Mouse (Mus musculus) hindbrain, embryonic 13.5 days (tissue): ENCODE results near the gene Sstr4. TPM values are rescaled to one million over a fixed set of nuclear protein-coding genes. Genes with fewer than 3 reads are reported as not detected.

Experiments used
- ATAC-seq: fragments of 200-750 bp; cut with Nextera tagmentation; 2 replicates; pipeline ENCODE4 v1.8.0; 2017; ENCODE audit warnings: moderate TSS enrichment; ENCODE audit not compliant: low FRiP score
- H3K27ac ChIP-seq: fragments of 300-500 bp; sonication (generic); 2 replicates; pipeline ENCODE4 v1.5.1; 2015; ENCODE audit warnings: inconsistent platforms, mild to moderate bottlenecking, moderate library complexity
- H3K27me3 ChIP-seq: fragments of 300-500 bp; sonication (generic); 2 replicates; pipeline ENCODE4 v1.6.1; 2015; ENCODE audit warnings: mild to moderate bottlenecking, inconsistent platforms
- H3K36me3 ChIP-seq: fragments of 300-500 bp; sonication (generic); 2 replicates; pipeline ENCODE4 v1.6.1; 2015; ENCODE audit warnings: mild to moderate bottlenecking, inconsistent platforms
- H3K4me1 ChIP-seq: fragments of 300-500 bp; sonication (generic); replicated peaks from 2 replicates; pipeline ENCODE4 v1.6.1; 2015; ENCODE audit warnings: inconsistent platforms
- H3K4me2 ChIP-seq: fragments of 300-500 bp; sonication (generic); 2 replicates; pipeline ENCODE4 v1.6.1; 2015; ENCODE audit warnings: inconsistent platforms, mild to moderate bottlenecking, moderate library complexity
- H3K4me3 ChIP-seq: fragments of 300-500 bp; sonication (generic); 2 replicates; pipeline ENCODE4 v1.5.1; 2015; ENCODE audit warnings: mild to moderate bottlenecking, inconsistent platforms
- H3K9ac ChIP-seq: fragments of 300-500 bp; sonication (generic); 2 replicates; pipeline ENCODE4 v1.6.1; 2015; ENCODE audit warnings: mild to moderate bottlenecking, inconsistent platforms
- H3K9me3 ChIP-seq: fragments of 300-500 bp; sonication (generic); 2 replicates; pipeline ENCODE4 v1.6.1; 2016; ENCODE audit warnings: inconsistent platforms
- WGBS: fragments of 180-500 bp; shearing (Covaris S2); methylation state at CpG from one replicate; pipeline ENCODE4 v1.1.7; 2015; 5-methylcytosine and 5-hydroxymethylcytosine counted together
- polyA plus RNA-seq: library from polyadenylated mRNA; unstranded; fragments of >200 nt; fragmentation: Nextera tagmentation; extraction: Ambion mirVana; gene quantifications from 2 replicates; pipeline ENCODE4 v1.2.1, GENCODE M21; 2015

Gene Sstr4
- polyA plus RNA-seq, result 2.1 and 2.5 TPM in 2 replicates

GRCm38 (mm10) chr2:148395131-148396051 lies at the start of gene Sstr4:
Sstr4 (plus strand) TSS chr2:148395344.
- peaks cover 9% of the 10 kb centered on the region; the same call in 1 of the 2 replicates for H3K4me1 ChIP-seq
- H3K27ac ChIP-seq, result no peak within 1 kb of the TSS
- H3K27me3 ChIP-seq, result peaks cover 55% of the 10 kb centered on the region
- peak; percentile 92 for ATAC-seq
- no peaks in the 10 kb centered on the region for H3K9me3 ChIP-seq
- H3K4me2 ChIP-seq, result peak within 1 kb of the TSS; percentile 94
- WGBS, result 6% methylated on average over 66 of the region's 83 CpGs
- peak within 1 kb of the TSS; percentile 75 for H3K9ac ChIP-seq
- no peaks in the 10 kb centered on the region for H3K36me3 ChIP-seq
- peak within 1 kb of the TSS; percentile 67 for H3K4me3 ChIP-seq

GRCm38 (mm10) chr2:148345373-148345772 lies 49.8 kb upstream of the Sstr4 start:
- H3K4me2 ChIP-seq, result no peak overlapping the region
- no peak for ATAC-seq
- no peak overlapping the region for H3K27ac ChIP-seq
- H3K27me3 ChIP-seq, result no peaks in the 10 kb centered on the region
- no peak overlapping the region for H3K9ac ChIP-seq
- no peaks in the 10 kb centered on the region for H3K9me3 ChIP-seq
- no peaks in the 10 kb centered on the region for H3K36me3 ChIP-seq
- no peak overlapping the region for H3K4me3 ChIP-seq
- H3K4me1 ChIP-seq, result no peaks in the 10 kb centered on the region

DNA sequence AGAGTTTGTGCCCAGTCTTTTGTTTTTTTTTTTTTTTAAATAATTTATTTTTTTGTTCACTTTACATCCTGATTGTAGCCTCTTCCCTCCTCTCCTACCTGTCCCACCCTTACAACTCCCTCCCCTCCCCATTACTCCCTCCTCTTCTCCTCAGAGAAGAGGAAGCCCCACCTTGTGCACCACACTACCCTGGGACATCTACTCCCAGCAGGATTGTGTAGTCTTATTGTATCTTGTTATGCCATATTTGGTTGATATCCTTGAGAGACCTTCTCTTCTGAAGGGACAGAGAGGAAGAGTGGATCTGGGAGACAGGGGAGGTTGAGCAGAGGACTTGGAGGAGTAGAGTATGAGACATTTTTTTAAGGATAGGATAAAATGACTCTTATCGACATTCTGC lies 48.2 kb upstream of the Sstr4 start:
- Histone ChIP-seq H3K4me1 (no peaks in the 10 kb centered on the region), H3K4me3 (no peak overlapping the region), H3K9ac (no peak overlapping the region), H3K27me3 (no peaks in the 10 kb centered on the region), H3K36me3 (no peaks in the 10 kb centered on the region), H3K9me3 (no peaks in the 10 kb centered on the region), H3K4me2 (no peak overlapping the region), H3K27ac (no peak overlapping the region)
- no peak for ATAC-seq
- WGBS, result 100% methylated on average over 1 of the region's 1 CpGs

GRCm38 (mm10) chr2:148349509-148350307 lies 45.4 kb upstream of the Sstr4 start:
- no peak for ATAC-seq
- H3K9me3 ChIP-seq, result no peaks in the 10 kb centered on the region
- no peak overlapping the region for H3K27ac ChIP-seq
- H3K9ac ChIP-seq, result no peak overlapping the region
- no peaks in the 10 kb centered on the region for H3K36me3 ChIP-seq
- no peak overlapping the region for H3K4me3 ChIP-seq
- no peaks in the 10 kb centered on the region for H3K27me3 ChIP-seq
- WGBS, result 78% methylated on average over 4 of the region's 4 CpGs
- H3K4me2 ChIP-seq, result no peak overlapping the region
- H3K4me1 ChIP-seq, result no peaks in the 10 kb centered on the region

DNA sequence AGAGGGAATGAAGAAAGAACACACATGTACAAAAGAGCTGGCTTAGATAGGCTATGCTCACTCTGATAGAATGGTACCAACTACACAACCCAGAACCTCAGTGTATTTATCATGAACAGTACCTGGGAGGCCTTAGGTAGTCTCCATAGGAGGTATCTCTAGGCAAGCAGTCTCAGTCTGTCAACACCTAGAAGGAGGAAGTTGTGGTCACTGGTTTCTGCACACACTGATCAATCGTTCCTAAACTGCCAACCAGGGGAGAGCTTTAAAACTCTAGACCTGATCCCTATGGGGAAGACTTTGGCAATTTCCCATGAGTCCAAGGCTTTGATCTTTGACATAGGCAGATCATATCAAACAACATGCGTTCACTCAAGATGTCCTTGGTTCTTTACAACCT lies 44.7 kb upstream of the Sstr4 start:
- no peaks in the 10 kb centered on the region for H3K27me3 ChIP-seq
- no peak overlapping the region for H3K4me2 ChIP-seq
- H3K4me3 ChIP-seq, result no peak overlapping the region
- H3K4me1 ChIP-seq, result no peaks in the 10 kb centered on the region
- H3K36me3 ChIP-seq, result no peaks in the 10 kb centered on the region
- no peak for ATAC-seq
- no peak overlapping the region for H3K9ac ChIP-seq
- H3K9me3 ChIP-seq, result no peaks in the 10 kb centered on the region
- 84% methylated on average over 2 of the region's 2 CpGs for WGBS
- H3K27ac ChIP-seq, result no peak overlapping the region

- no peaks in the 10 kb centered on the region for H3K36me3 ChIP-seq
Observed at GRCm38 (mm10) chr2:148352655-148353054, 42.5 kb upstream of the Sstr4 start.

GRCm38 (mm10) chr2:148357145-148357544 lies 38.0 kb upstream of the Sstr4 start:
- 81% methylated on average over 1 of the region's 1 CpGs for WGBS
- no peak overlapping the region for H3K9ac ChIP-seq
- no peak overlapping the region for H3K4me2 ChIP-seq
- no peaks in the 10 kb centered on the region for H3K27me3 ChIP-seq
- no peak for ATAC-seq
- no peaks in the 10 kb centered on the region for H3K9me3 ChIP-seq
- H3K27ac ChIP-seq, result no peak overlapping the region
- no peaks in the 10 kb centered on the region for H3K36me3 ChIP-seq
- no peaks in the 10 kb centered on the region for H3K4me1 ChIP-seq
- no peak overlapping the region for H3K4me3 ChIP-seq

More at GRCm38 (mm10) chr2:148352655-148353054, 42.5 kb upstream of the Sstr4 start:
- no peaks in the 10 kb centered on the region for H3K9me3 ChIP-seq
- WGBS, result 76% methylated on average over 1 of the region's 1 CpGs
- H3K27me3 ChIP-seq, result no peaks in the 10 kb centered on the region
- no peak for ATAC-seq
- no peak overlapping the region for H3K4me2 ChIP-seq
- H3K9ac ChIP-seq, result no peak overlapping the region
- no peaks in the 10 kb centered on the region for H3K4me1 ChIP-seq
- H3K4me3 ChIP-seq, result no peak overlapping the region
- no peak overlapping the region for H3K27ac ChIP-seq

GRCm38 (mm10) chr2:148364536-148364935 lies 30.6 kb upstream of the Sstr4 start:
- Histone ChIP-seq H3K27ac (no peak overlapping the region), H3K4me1 (no peaks in the 10 kb centered on the region), H3K9ac (no peak overlapping the region), H3K4me2 (no peak overlapping the region), H3K4me3 (no peak overlapping the region), H3K9me3 (no peaks in the 10 kb centered on the region), H3K36me3 (no peaks in the 10 kb centered on the region), H3K27me3 (no peaks in the 10 kb centered on the region)
- ATAC-seq, result no peak
- 95% methylated on average over 3 of the region's 3 CpGs for WGBS

DNA sequence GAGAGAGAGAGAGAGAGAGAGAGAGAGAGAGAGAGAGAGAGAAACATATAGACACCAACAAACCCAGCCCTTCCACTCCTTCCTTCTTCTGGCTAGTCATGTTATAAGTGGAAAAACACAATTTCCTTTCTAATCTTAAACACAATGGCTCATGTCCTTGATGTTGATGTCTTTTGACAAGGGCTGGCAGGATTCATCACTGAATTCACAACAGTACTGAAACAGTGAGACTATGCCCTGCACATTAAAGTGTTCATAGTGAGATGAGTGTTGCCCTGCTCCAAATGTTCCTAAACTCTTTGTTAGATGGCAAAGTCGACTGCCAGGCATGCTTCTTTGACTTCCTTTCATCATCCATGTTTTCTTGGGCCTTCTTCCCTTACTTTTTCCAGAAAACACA lies 29.9 kb upstream of the Sstr4 start:
- Histone ChIP-seq H3K4me3 (no peak overlapping the region), H3K4me2 (no peak overlapping the region), H3K9me3 (no peaks in the 10 kb centered on the region), H3K9ac (no peak overlapping the region), H3K4me1 (no peaks in the 10 kb centered on the region), H3K36me3 (no peaks in the 10 kb centered on the region), H3K27ac (no peak overlapping the region), H3K27me3 (no peaks in the 10 kb centered on the region)
- WGBS, result 51% methylated on average over 1 of the region's 1 CpGs
- no peak for ATAC-seq

- no peak overlapping the region for H3K27ac ChIP-seq
- no peaks in the 10 kb centered on the region for H3K27me3 ChIP-seq
- no peak overlapping the region for H3K9ac ChIP-seq
- no peak overlapping the region for H3K4me2 ChIP-seq
- no peaks in the 10 kb centered on the region for H3K9me3 ChIP-seq
- no peaks in the 10 kb centered on the region for H3K4me1 ChIP-seq
- H3K4me3 ChIP-seq, result no peak overlapping the region
- WGBS, result 77% methylated on average over 4 of the region's 4 CpGs
- no peak for ATAC-seq
- H3K36me3 ChIP-seq, result no peaks in the 10 kb centered on the region
Observed at GRCm38 (mm10) chr2:148371743-148372630, 23.2 kb upstream of the Sstr4 start.

- no peak overlapping the region for H3K9ac ChIP-seq
- no peak for ATAC-seq
- H3K4me2 ChIP-seq, result no peak overlapping the region
- no peaks in the 10 kb centered on the region for H3K9me3 ChIP-seq
- no peaks in the 10 kb centered on the region for H3K27me3 ChIP-seq
- no peaks in the 10 kb centered on the region for H3K4me1 ChIP-seq
- no peak overlapping the region for H3K27ac ChIP-seq
- H3K36me3 ChIP-seq, result no peaks in the 10 kb centered on the region
- H3K4me3 ChIP-seq, result no peak overlapping the region
- WGBS, result 81% methylated on average over 2 of the region's 2 CpGs
Observed at GRCm38 (mm10) chr2:148373602-148374071, 21.5 kb upstream of the Sstr4 start.
